Mouse (Mus musculus) embryonic fibroblast, embryonic 13.5 days (primary cell): ENCODE measurements around the gene Wdhd1.

Experiments
- CTCF ChIP-seq: IDR thresholded peaks from 2 replicates; pipeline ENCODE4 v1.5.1; 2011; ENCODE audit warnings: mild to moderate bottlenecking, control low read depth, low read length, moderate library complexity, borderline replicate concordance; ENCODE audit not compliant: insufficient read depth
- POLR2A ChIP-seq: IDR thresholded peaks from 2 replicates; pipeline ENCODE4 v1.6.1; 2011; ENCODE audit warnings: low read depth, mild to moderate bottlenecking, control low read depth, low read length, moderate library complexity

GRCm38 (mm10) chr14:47216541-47216940 lies 60.1 kb downstream of the Wdhd1 start:
- TF ChIP-seq CTCF, result no peak
- TF ChIP-seq POLR2A, result no peak
